Mouse (Mus musculus): Measurements from ENCODE around the gene Sntb2. TPM values are rescaled to one million over a fixed set of nuclear protein-coding genes. Genes with fewer than 3 reads are reported as not detected.

Gene Sntb2
- polyA plus RNA-seq, 1 experiment from 2014 or later, result 7.3 TPM

DNA sequence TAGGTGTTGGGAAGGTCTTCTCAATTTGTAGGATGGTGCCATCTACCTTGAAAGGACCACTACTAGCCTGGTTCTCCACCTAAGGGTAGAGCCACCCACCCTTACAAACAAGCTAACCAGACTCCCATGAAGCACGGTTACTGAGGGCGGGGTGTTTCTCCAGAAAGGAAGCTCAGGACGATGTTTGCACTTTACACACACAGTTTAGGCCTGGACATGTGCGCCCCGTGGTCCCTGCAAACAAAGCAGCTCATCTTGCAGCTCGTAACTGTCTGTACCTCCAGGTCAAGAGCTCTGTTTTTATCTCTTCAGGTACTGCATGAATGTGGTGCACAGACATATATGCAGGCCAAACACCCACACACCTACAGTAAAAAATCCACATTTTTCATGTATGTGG is 28.9 kb upstream of the Sntb2 start:
- Histone ChIP-seq H3K4me3 (replicated peaks; ENCODE audit: low read length) (no peak overlapping the region), H3K36me3 (replicated peaks; ENCODE audit: control insufficient read depth, insufficient read depth) (peaks cover 78% of the 10 kb centered on the region), H3K4me1 (replicated peaks; ENCODE audit: control insufficient read depth, insufficient read depth, low read length) (no peaks in the 10 kb centered on the region), H3K27me3 (ENCODE audit: control insufficient read depth, insufficient read depth, low read length) (no peaks in the 10 kb centered on the region), H3K4me2 (replicated peaks) (no peak overlapping the region), H3K9ac (no peak overlapping the region), H3K9me3 (ENCODE audit: control insufficient read depth, low read length) (no peaks in the 10 kb centered on the region), H3K27ac (no peak overlapping the region)
- DNase-seq (ENCODE audit: low spot score) (no peak), ATAC-seq (ENCODE audit: low FRiP score) (no peak)
- WGBS, result 97% methylated on average over 6 of the region's 6 CpGs

- DNase-seq (ENCODE audit: low spot score) (no peak), ATAC-seq (ENCODE audit: low FRiP score) (no peak)
- H3K4me1 ChIP-seq (replicated peaks; ENCODE audit: control insufficient read depth, insufficient read depth, low read length), result no peaks in the 10 kb centered on the region
- 92% methylated on average over 6 of the region's 6 CpGs for whole genome bisulfite sequencing
- H3K9ac ChIP-seq, result no peak overlapping the region
- no peak overlapping the region for H3K4me3 ChIP-seq (replicated peaks; ENCODE audit: low read length)
- H3K9me3 ChIP-seq (ENCODE audit: control insufficient read depth, low read length), result no peaks in the 10 kb centered on the region
- peaks cover 78% of the 10 kb centered on the region for H3K36me3 ChIP-seq (replicated peaks; ENCODE audit: control insufficient read depth, insufficient read depth)
- H3K27me3 ChIP-seq (ENCODE audit: control insufficient read depth, insufficient read depth, low read length), result no peaks in the 10 kb centered on the region
- H3K27ac ChIP-seq, result no peak overlapping the region
- no peak overlapping the region for H3K4me2 ChIP-seq (replicated peaks)
These were observed 28.1 kb upstream of the Sntb2 start for GRCm38 (mm10) chr8:106907450-106907849.

GRCm38 (mm10) chr8:106908291-106908690 is 27.3 kb upstream of the Sntb2 start:
- Histone ChIP-seq H3K9me3 (ENCODE audit: control insufficient read depth, low read length) (no peaks in the 10 kb centered on the region), H3K4me1 (replicated peaks; ENCODE audit: control insufficient read depth, insufficient read depth, low read length) (no peaks in the 10 kb centered on the region), H3K27ac (no peak overlapping the region), H3K36me3 (replicated peaks; ENCODE audit: control insufficient read depth, insufficient read depth) (peaks cover 76% of the 10 kb centered on the region), H3K4me3 (replicated peaks; ENCODE audit: low read length) (no peak overlapping the region), H3K4me2 (replicated peaks) (no peak overlapping the region), H3K9ac (no peak overlapping the region), H3K27me3 (ENCODE audit: control insufficient read depth, insufficient read depth, low read length) (no peaks in the 10 kb centered on the region)
- ATAC-seq (ENCODE audit: low FRiP score) (no peak), DNase-seq (ENCODE audit: low spot score) (no peak)
- WGBS, result 82% methylated on average over 7 of the region's 7 CpGs

DNA sequence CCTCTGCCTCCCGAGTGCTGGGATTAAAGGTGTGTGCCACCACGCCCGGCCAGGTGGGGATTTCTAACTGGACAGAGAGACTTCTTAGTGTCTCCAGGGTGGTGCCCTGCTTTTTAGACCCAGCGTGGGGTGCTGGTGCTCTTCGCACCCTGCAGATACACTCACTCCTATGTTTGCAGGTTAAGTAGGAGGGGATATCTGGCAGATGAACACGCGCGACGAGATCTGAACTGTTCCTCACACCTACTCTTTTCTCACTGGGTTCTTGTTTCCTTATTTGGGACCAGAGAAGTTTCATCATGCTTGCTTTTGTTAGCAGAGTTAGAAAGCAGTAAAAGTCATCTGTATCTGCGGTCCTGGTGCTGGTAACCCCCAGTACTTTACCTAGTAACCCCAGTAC is 21.9 kb upstream of the Sntb2 start:
- DNase-seq (ENCODE audit: low spot score) (no peak), ATAC-seq (ENCODE audit: low FRiP score) (no peak)
- Histone ChIP-seq H3K27me3 (ENCODE audit: control insufficient read depth, insufficient read depth, low read length) (no peaks in the 10 kb centered on the region), H3K4me3 (replicated peaks; ENCODE audit: low read length) (no peak overlapping the region), H3K9ac (no peak overlapping the region), H3K27ac (no peak overlapping the region), H3K4me2 (replicated peaks) (no peak overlapping the region), H3K4me1 (replicated peaks; ENCODE audit: control insufficient read depth, insufficient read depth, low read length) (no peaks in the 10 kb centered on the region), H3K36me3 (replicated peaks; ENCODE audit: control insufficient read depth, insufficient read depth) (peaks cover 78% of the 10 kb centered on the region), H3K9me3 (ENCODE audit: control insufficient read depth, low read length) (no peaks in the 10 kb centered on the region)
- 98% methylated on average over 10 of the region's 10 CpGs for WGBS

DNA sequence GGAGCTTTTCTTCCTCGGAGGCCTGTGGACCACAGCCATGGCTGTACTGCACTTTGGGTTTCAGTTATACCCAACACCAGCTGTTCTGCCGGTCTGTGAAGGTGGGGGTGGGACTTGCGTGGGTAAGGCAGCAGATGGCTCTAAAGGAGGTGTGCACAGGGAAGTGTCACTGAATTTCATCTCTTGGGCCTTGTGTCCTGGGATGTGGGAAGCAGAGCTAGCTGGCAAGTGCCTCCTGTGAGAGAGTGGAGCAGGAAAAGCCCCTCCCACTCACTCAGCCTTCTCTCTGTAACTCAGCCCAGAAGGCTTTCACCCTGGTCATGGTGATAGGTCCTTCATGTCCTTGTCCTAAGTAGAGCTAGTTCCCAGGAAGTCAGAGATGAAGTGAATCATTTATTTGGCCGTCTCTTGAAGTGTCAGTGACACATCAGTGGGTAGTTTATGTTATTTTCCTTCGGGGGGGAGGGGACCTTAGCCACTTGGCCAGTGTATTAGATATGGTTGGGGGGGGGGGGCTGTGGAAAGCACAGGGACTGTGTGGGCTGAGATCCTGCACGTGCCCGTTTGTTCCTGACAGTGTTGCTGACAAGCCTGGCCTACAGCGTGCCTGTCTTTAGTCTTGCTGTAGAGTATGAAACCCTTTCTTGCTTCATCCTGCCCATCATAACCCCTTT is 15.7 kb upstream of the Sntb2 start:
- Histone ChIP-seq H3K9me3 (ENCODE audit: control insufficient read depth, low read length) (no peaks in the 10 kb centered on the region), H3K36me3 (replicated peaks; ENCODE audit: control insufficient read depth, insufficient read depth) (peaks cover 84% of the 10 kb centered on the region), H3K4me1 (replicated peaks; ENCODE audit: control insufficient read depth, insufficient read depth, low read length) (no peaks in the 10 kb centered on the region), H3K27me3 (ENCODE audit: control insufficient read depth, insufficient read depth, low read length) (no peaks in the 10 kb centered on the region), H3K9ac (no peak overlapping the region), H3K4me3 (replicated peaks; ENCODE audit: low read length) (no peak overlapping the region), H3K27ac (no peak overlapping the region), H3K4me2 (replicated peaks) (no peak overlapping the region)
- no peak for ATAC-seq (ENCODE audit: low FRiP score)
- DNase-seq (ENCODE audit: low spot score), result no peak
- 95% methylated on average over 8 of the region's 8 CpGs for WGBS

GRCm38 (mm10) chr8:106920395-106920741 is 15.2 kb upstream of the Sntb2 start:
- no peaks in the 10 kb centered on the region for H3K9me3 ChIP-seq (ENCODE audit: control insufficient read depth, low read length)
- H3K9ac ChIP-seq, result no peak overlapping the region
- H3K4me1 ChIP-seq (replicated peaks; ENCODE audit: control insufficient read depth, insufficient read depth, low read length), result no peaks in the 10 kb centered on the region
- no peak overlapping the region for H3K4me2 ChIP-seq (replicated peaks)
- H3K27me3 ChIP-seq (ENCODE audit: control insufficient read depth, insufficient read depth, low read length), result no peaks in the 10 kb centered on the region
- H3K27ac ChIP-seq, result no peak overlapping the region
- WGBS, result 97% methylated on average over 5 of the region's 5 CpGs
- ATAC-seq (ENCODE audit: low FRiP score), result no peak
- H3K4me3 ChIP-seq (replicated peaks; ENCODE audit: low read length), result no peak overlapping the region
- DNase-seq (ENCODE audit: low spot score), result no peak
- H3K36me3 ChIP-seq (replicated peaks; ENCODE audit: control insufficient read depth, insufficient read depth), result peaks cover 79% of the 10 kb centered on the region

DNA sequence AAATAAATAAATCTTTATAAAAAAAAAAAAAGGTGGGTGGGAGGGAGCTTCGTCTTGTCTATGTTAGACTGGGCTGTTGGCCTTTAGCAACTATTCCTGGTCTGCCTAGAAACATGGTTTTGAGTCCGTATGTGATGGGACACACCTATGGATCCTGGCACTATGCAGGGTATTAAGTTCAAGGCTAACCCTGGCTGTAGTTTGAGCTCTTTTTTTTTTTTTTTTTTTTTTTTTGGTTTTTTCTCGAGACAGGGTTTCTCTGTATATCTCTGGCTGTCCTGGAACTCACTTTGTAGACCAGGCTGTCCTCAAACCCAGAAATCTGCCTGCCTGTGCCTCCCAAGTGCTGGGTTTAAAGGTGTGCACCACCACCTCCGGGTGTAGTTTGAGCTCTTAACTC is 11.5 kb upstream of the Sntb2 start:
- Histone ChIP-seq H3K4me3 (replicated peaks; ENCODE audit: low read length) (no peak overlapping the region), H3K9me3 (ENCODE audit: control insufficient read depth, low read length) (no peaks in the 10 kb centered on the region), H3K36me3 (replicated peaks; ENCODE audit: control insufficient read depth, insufficient read depth) (peaks cover 42% of the 10 kb centered on the region), H3K9ac (no peak overlapping the region), H3K4me1 (replicated peaks; ENCODE audit: control insufficient read depth, insufficient read depth, low read length) (no peaks in the 10 kb centered on the region), H3K27me3 (ENCODE audit: control insufficient read depth, insufficient read depth, low read length) (no peaks in the 10 kb centered on the region), H3K4me2 (replicated peaks) (no peak overlapping the region), H3K27ac (no peak overlapping the region)
- ATAC-seq (ENCODE audit: low FRiP score) (no peak), DNase-seq (ENCODE audit: low spot score) (no peak)
- 90% methylated on average over 4 of the region's 4 CpGs for WGBS

DNA sequence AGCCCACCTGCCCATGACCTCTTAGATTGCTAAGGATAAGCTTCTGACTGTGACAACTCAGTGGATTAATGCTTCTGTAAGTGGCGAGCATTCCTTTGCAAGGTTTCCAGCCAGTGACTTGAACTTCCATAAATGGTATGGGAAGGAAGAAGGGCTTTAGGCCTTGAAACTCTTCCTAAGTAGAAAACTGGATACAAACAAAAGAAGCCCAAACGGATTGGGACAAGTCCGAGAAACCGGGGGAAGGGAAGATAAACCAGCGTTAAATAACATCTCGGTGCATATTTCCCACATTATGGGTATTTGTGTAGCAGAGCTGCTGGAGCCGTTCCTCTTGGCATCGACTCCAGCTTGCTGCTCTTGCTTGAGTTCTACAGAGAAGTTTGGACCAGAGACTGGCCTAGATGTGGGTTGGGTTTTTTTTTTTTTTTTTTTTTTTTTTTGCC is 10.6 kb upstream of the Sntb2 start:
- DNase-seq (ENCODE audit: low spot score), result no peak
- no peak overlapping the region for H3K9ac ChIP-seq
- no peaks in the 10 kb centered on the region for H3K4me1 ChIP-seq (replicated peaks; ENCODE audit: control insufficient read depth, insufficient read depth, low read length)
- WGBS, result 86% methylated on average over 8 of the region's 8 CpGs
- H3K4me2 ChIP-seq (replicated peaks), result no peak overlapping the region
- ATAC-seq (ENCODE audit: low FRiP score), result no peak
- no peak overlapping the region for H3K4me3 ChIP-seq (replicated peaks; ENCODE audit: low read length)
- H3K9me3 ChIP-seq (ENCODE audit: control insufficient read depth, low read length), result no peaks in the 10 kb centered on the region
- no peaks in the 10 kb centered on the region for H3K27me3 ChIP-seq (ENCODE audit: control insufficient read depth, insufficient read depth, low read length)
- H3K27ac ChIP-seq, result no peak overlapping the region
- H3K36me3 ChIP-seq (replicated peaks; ENCODE audit: control insufficient read depth, insufficient read depth), result peaks cover 33% of the 10 kb centered on the region

DNA sequence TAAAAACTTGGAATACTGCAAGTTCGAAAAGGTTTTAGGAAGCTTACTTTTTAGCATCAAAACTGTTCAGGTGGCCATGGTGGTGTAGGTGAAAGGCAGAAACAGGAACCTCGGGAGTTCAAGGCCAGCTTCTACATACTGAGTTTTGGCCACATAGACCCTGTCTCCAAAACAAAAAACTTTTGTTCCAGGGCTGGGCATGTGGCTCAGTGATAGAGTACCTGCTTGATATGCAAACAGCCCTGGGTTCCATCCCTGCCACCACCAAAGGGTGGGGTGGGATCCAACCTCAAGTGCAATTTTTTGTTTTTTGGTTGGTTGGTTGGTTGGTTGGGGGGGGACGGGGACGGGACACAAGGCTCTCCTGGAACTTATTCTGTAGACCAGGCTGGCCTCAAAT is 10.1 kb upstream of the Sntb2 start:
- no peak overlapping the region for H3K4me2 ChIP-seq (replicated peaks)
- no peak overlapping the region for H3K4me3 ChIP-seq (replicated peaks; ENCODE audit: low read length)
- DNase-seq (ENCODE audit: low spot score) (no peak), ATAC-seq (ENCODE audit: low FRiP score) (no peak)
- no peak overlapping the region for H3K9ac ChIP-seq
- 90% methylated on average over 4 of the region's 4 CpGs for WGBS
- no peaks in the 10 kb centered on the region for H3K27me3 ChIP-seq (ENCODE audit: control insufficient read depth, insufficient read depth, low read length)
- H3K4me1 ChIP-seq (replicated peaks; ENCODE audit: control insufficient read depth, insufficient read depth, low read length), result no peaks in the 10 kb centered on the region
- H3K36me3 ChIP-seq (replicated peaks; ENCODE audit: control insufficient read depth, insufficient read depth), result peaks cover 28% of the 10 kb centered on the region
- no peak overlapping the region for H3K27ac ChIP-seq
- no peaks in the 10 kb centered on the region for H3K9me3 ChIP-seq (ENCODE audit: control insufficient read depth, low read length)

GRCm38 (mm10) chr8:106927247-106927646 is 8.3 kb upstream of the Sntb2 start:
- WGBS, result 51% methylated on average over 4 of the region's 4 CpGs
- peaks cover 14% of the 10 kb centered on the region; the same call in 1 of the 2 replicates for H3K36me3 ChIP-seq (replicated peaks; ENCODE audit: control insufficient read depth, insufficient read depth)
- no peak for ATAC-seq (ENCODE audit: low FRiP score)
- H3K9me3 ChIP-seq (ENCODE audit: control insufficient read depth, low read length), result no peaks in the 10 kb centered on the region
- no peak for DNase-seq (ENCODE audit: low spot score)
- H3K27ac ChIP-seq, result no peak overlapping the region
- H3K27me3 ChIP-seq (ENCODE audit: control insufficient read depth, insufficient read depth, low read length), result 0 out of 2 replicates have a peak, but pooled peaks cover 6% of the 10 kb centered on the region
- peaks cover 1% of the 10 kb centered on the region for H3K4me1 ChIP-seq (replicated peaks; ENCODE audit: control insufficient read depth, insufficient read depth, low read length)
- H3K9ac ChIP-seq, result no peak overlapping the region
- no peak overlapping the region for H3K4me3 ChIP-seq (replicated peaks; ENCODE audit: low read length)
- no peak overlapping the region for H3K4me2 ChIP-seq (replicated peaks)

All from hindbrain, embryonic 14.5 days (tissue).